Mouse (Mus musculus) thymus, postnatal 25 days (tissue): ENCODE measurements around the gene Tmprss7.

Experiments
- DNase-seq: peaks from one replicate; pipeline ENCODE4 v3.0.0; 2022

Tmprss7 gene

GRCm38 (mm10) chr16:45623230-45623629 is 70.2 kb downstream of the Tmprss7 start:
- no peak for DNase-seq

GRCm38 (mm10) chr16:45619751-45620375 is 73.6 kb downstream of the Tmprss7 start:
- DNase-seq, result no peak

DNA sequence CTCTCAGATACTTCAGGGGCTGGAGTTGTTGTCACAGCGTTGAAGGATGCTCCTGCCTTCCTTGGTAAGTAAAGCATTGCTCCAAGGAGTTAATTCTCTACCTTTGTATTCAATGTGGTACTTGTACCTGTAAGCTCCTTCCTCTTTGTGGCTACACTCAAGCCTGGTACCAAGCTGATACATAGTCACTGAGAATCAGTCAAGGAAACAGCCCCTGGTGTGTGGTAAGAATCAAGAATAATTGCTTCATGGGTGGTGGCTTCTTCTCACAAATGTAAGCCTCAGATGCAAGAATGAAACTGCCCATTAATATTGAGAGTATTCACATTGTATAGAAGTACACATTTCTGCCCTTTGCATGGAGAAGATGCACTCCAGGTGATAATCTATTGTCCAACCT is 77.5 kb downstream of the Tmprss7 start:
- no peak for DNase-seq

GRCm38 (mm10) chr16:45613247-45613646 is 80.2 kb downstream of the Tmprss7 start:
- no peak for DNase-seq

DNA sequence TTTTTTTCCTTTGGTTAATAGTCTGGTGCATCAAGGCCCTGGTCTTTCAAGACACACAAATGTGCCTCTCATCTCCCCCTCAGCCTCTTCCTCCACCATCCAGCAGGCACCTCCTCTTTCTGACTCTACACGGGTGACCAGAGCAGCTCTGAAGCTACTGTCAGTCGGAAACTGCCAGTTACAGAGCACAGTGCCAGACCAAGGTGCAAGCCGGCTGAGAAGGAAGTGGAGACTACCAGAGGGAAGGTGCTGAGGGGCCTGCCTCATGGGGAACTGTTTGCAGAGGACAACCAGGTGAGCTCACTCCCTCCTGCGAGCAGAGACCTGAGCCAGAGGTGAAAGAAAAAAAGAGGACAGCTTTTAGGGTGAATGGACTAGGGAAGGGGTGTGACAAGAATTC is 83.2 kb downstream of the Tmprss7 start, which contains the start of gene Gcsam:
Gene Gcsam, plus strand, starts transcription at position 114 of the 400 bp plus-strand sequence.
- DNase-seq, result no peak

- DNase-seq, result peak; percentile 19
Observed at GRCm38 (mm10) chr16:45609300-45609699, 84.2 kb downstream of the Tmprss7 start.

GRCm38 (mm10) chr16:45608481-45608954 is 84.9 kb downstream of the Tmprss7 start:
- DNase-seq, result no peak
